Mouse (Mus musculus): ENCODE data around the gene Med13.

Gene Med13

GRCm38 (mm10) chr11:86356854-86357788 is at the start of gene Med13:
Med13 (minus strand) TSS chr11:86357602.
- no peak for DNase-seq (ENCODE audit: low read depth, low spot score)

GRCm38 (mm10) chr11:86404590-86404989 is 47.2 kb upstream of the Med13 start:
- no peak for DNase-seq (ENCODE audit: low read depth, low spot score)

GRCm38 (mm10) chr11:86403845-86404244 is 46.4 kb upstream of the Med13 start:
- no peak for DNase-seq (ENCODE audit: low read depth, low spot score)

GRCm38 (mm10) chr11:86399241-86400107 is 42.1 kb upstream of the Med13 start:
- DNase-seq (ENCODE audit: low read depth, low spot score), result no peak

GRCm38 (mm10) chr11:86396950-86397594 is 39.7 kb upstream of the Med13 start:
- no peak for DNase-seq (ENCODE audit: low read depth, low spot score)

GRCm38 (mm10) chr11:86396518-86396917 is 39.1 kb upstream of the Med13 start:
- no peak for DNase-seq (ENCODE audit: low read depth, low spot score)

- peak; percentile 26 for DNase-seq (ENCODE audit: low read depth, low spot score)
These were observed 38.2 kb upstream of the Med13 start for GRCm38 (mm10) chr11:86395513-86396125.

GRCm38 (mm10) chr11:86395100-86395499 is 37.7 kb upstream of the Med13 start:
- no peak for DNase-seq (ENCODE audit: low read depth, low spot score)

- DNase-seq (ENCODE audit: low read depth, low spot score), result no peak
These were observed 34.3 kb upstream of the Med13 start for GRCm38 (mm10) chr11:86391687-86392086.

GRCm38 (mm10) chr11:86390308-86390707 is 32.9 kb upstream of the Med13 start:
- no peak for DNase-seq (ENCODE audit: low read depth, low spot score)

GRCm38 (mm10) chr11:86389506-86389905 is 32.1 kb upstream of the Med13 start:
- no peak for DNase-seq (ENCODE audit: low read depth, low spot score)

GRCm38 (mm10) chr11:86388821-86389480 is 31.5 kb upstream of the Med13 start:
- no peak for DNase-seq (ENCODE audit: low read depth, low spot score)

- no peak for DNase-seq (ENCODE audit: low read depth, low spot score)
These were observed 29.9 kb upstream of the Med13 start for GRCm38 (mm10) chr11:86387121-86387893.

- DNase-seq (ENCODE audit: low read depth, low spot score), result no peak
These were observed 29.2 kb upstream of the Med13 start for GRCm38 (mm10) chr11:86386576-86386975.

GRCm38 (mm10) chr11:86385710-86386282 is 28.4 kb upstream of the Med13 start:
- DNase-seq (ENCODE audit: low read depth, low spot score), result no peak

- DNase-seq (ENCODE audit: low read depth, low spot score), result no peak
These were observed 26.7 kb upstream of the Med13 start for GRCm38 (mm10) chr11:86384141-86384540.

GRCm38 (mm10) chr11:86382520-86383157 is 25.2 kb upstream of the Med13 start:
- no peak for DNase-seq (ENCODE audit: low read depth, low spot score)

GRCm38 (mm10) chr11:86381478-86382091 is 24.2 kb upstream of the Med13 start:
- no peak for DNase-seq (ENCODE audit: low read depth, low spot score)
